Mouse (Mus musculus) MEL (cell line): ENCODE measurements around the gene Chst14. TPM values are rescaled to one million over a fixed set of nuclear protein-coding genes. Genes with fewer than 3 reads are reported as not detected.

Source experiments
- DNase-seq: peaks from one replicate; pipeline ENCODE4 v3.0.0; 2011; ENCODE audit warnings: low read depth, low spot score
- H3K27ac ChIP-seq: 2 replicates; pipeline ENCODE4 v1.5.1; 2012; ENCODE audit warnings: low read depth, mild to moderate bottlenecking, control low read depth, low read length, moderate library complexity; ENCODE audit not compliant: control insufficient read depth
- H3K27me3 ChIP-seq, 2 experiments: fragments of 150-350 bp in 1 of 2; sonication (generic) in 1 of 2; 2 replicates each; pipeline ENCODE4 v1.6.1; 2012; ENCODE audit warnings: low read length in 2 of 2, mild to moderate bottlenecking in 2 of 2, improper control_type of control experiment in 1 of 2, moderate library complexity in 1 of 2; ENCODE audit not compliant: insufficient read depth in 2 of 2, control insufficient read depth in 1 of 2
- H3K36me3 ChIP-seq, 2 experiments: 2 replicates each; pipeline ENCODE4 v1.6.1; 2012 to 2014; ENCODE audit warnings: low read length in 2 of 2, improper control_type of control experiment in 1 of 2, inconsistent platforms in 1 of 2, mild to moderate bottlenecking in 1 of 2; ENCODE audit not compliant: insufficient read depth in 2 of 2, control insufficient read depth in 1 of 2
- H3K4me1 ChIP-seq, 2 experiments: fragments of 150-350 bp in 1 of 2; sonication (generic) in 1 of 2; 2 replicates each; pipeline ENCODE4 v1.6.1; 2012; ENCODE audit warnings: low read length in 2 of 2, improper control_type of control experiment in 1 of 2, mild to moderate bottlenecking in 1 of 2; ENCODE audit not compliant: insufficient read depth in 2 of 2, control insufficient read depth in 1 of 2
- H3K4me3 ChIP-seq, 2 experiments: fragments of 150-350 bp in 1 of 2; sonication (generic) in 1 of 2; 2 replicates each; pipeline ENCODE4 v1.5.1; 2012; ENCODE audit warnings: low read depth in 2 of 2, low read length in 2 of 2, mild to moderate bottlenecking in 2 of 2, moderate library complexity in 2 of 2, control low read depth in 1 of 2, improper control_type of control experiment in 1 of 2; ENCODE audit not compliant: control insufficient read depth in 1 of 2, insufficient read depth in 1 of 2
- H3K79me2 ChIP-seq: 2 replicates; pipeline ENCODE4 v1.6.1; 2012; ENCODE audit warnings: mild to moderate bottlenecking, low read length, moderate library complexity; ENCODE audit not compliant: control insufficient read depth, poor library complexity, insufficient read depth
- H3K9ac ChIP-seq: 2 replicates; pipeline ENCODE4 v1.6.1; 2012; ENCODE audit warnings: low read depth, mild to moderate bottlenecking, control low read depth, low read length, moderate library complexity; ENCODE audit not compliant: control insufficient read depth, poor library complexity, severe bottlenecking
- H3K9me3 ChIP-seq: fragments of 150-350 bp; sonication (generic); replicated peaks from 2 replicates; pipeline ENCODE4 v1.6.1; 2012; ENCODE audit warnings: mild to moderate bottlenecking, low read length, improper control_type of control experiment, moderate library complexity; ENCODE audit not compliant: insufficient read depth
- BHLHE40 ChIP-seq: IDR thresholded peaks from 2 replicates; pipeline ENCODE4 v1.6.1; 2012; ENCODE audit warnings: low read depth, mild to moderate bottlenecking, inconsistent platforms, low read length, improper control_type of control experiment, borderline replicate concordance
- EP300 ChIP-seq, 2 experiments: IDR thresholded peaks; 2 replicates each; pipeline ENCODE4 v1.6.1; 2011; ENCODE audit warnings: improper control_type of control experiment in 2 of 2, low read length in 2 of 2, low read depth in 1 of 2, mild to moderate bottlenecking in 1 of 2
- ETS1 ChIP-seq: IDR thresholded peaks from 2 replicates; pipeline ENCODE4 v1.6.1; 2012; ENCODE audit warnings: low read depth, mild to moderate bottlenecking, inconsistent platforms, low read length, improper control_type of control experiment, moderate library complexity
- GABPA ChIP-seq: IDR thresholded peaks from 2 replicates; pipeline ENCODE4 v1.6.1; 2012; ENCODE audit warnings: low read depth, mild to moderate bottlenecking, inconsistent platforms, low read length, improper control_type of control experiment, moderate library complexity
- MAZ ChIP-seq: IDR thresholded peaks from 2 replicates; pipeline ENCODE4 v1.6.1; 2012; ENCODE audit warnings: low read depth, mild to moderate bottlenecking, inconsistent platforms, low read length, improper control_type of control experiment
- MXI1 ChIP-seq: IDR thresholded peaks from 2 replicates; pipeline ENCODE4 v1.6.1; 2011; ENCODE audit warnings: mild to moderate bottlenecking, low read depth, low read length, improper control_type of control experiment
- NELFE ChIP-seq: IDR thresholded peaks from 2 replicates; pipeline ENCODE4 v1.6.1; 2011; ENCODE audit warnings: low read depth, low read length, improper control_type of control experiment
- POLR2AphosphoS2 ChIP-seq: IDR thresholded peaks from 2 replicates; pipeline ENCODE4 v1.6.1; 2011; ENCODE audit warnings: low read length, improper control_type of control experiment
- SIN3A ChIP-seq: IDR thresholded peaks from 2 replicates; pipeline ENCODE4 v1.6.1; 2012; ENCODE audit warnings: low read length, improper control_type of control experiment, inconsistent platforms
- TAL1 ChIP-seq: IDR thresholded peaks from 2 replicates; pipeline ENCODE4 v1.6.1; 2012; ENCODE audit warnings: mild to moderate bottlenecking, inconsistent platforms, low read length, moderate library complexity, mixed read lengths
- TBP ChIP-seq: IDR thresholded peaks from 2 replicates; pipeline ENCODE4 v1.8.0; 2011; ENCODE audit warnings: low read depth, low read length, improper control_type of control experiment
- UBTF ChIP-seq: IDR thresholded peaks from 2 replicates; pipeline ENCODE4 v1.6.1; 2012; ENCODE audit warnings: low read depth, mild to moderate bottlenecking, inconsistent platforms, low read length, improper control_type of control experiment, moderate library complexity, borderline replicate concordance; ENCODE audit not compliant: insufficient read depth
- USF1 ChIP-seq: IDR thresholded peaks from 2 replicates; pipeline ENCODE4 v1.6.1; 2014; ENCODE audit warnings: low read depth, mild to moderate bottlenecking, inconsistent platforms, low read length, improper control_type of control experiment, moderate library complexity
- ZKSCAN1 ChIP-seq: IDR thresholded peaks from 2 replicates; pipeline ENCODE4 v1.6.1; 2012; ENCODE audit warnings: low read depth, mild to moderate bottlenecking, inconsistent platforms, low read length, improper control_type of control experiment, moderate library complexity
- polyA plus RNA-seq, 2 experiments: library from polyadenylated mRNA; stranded (reverse) in 1 of 2; unstranded in 1 of 2; fragments of >175 nt in 1 of 2; fragments of >200 nt in 1 of 2; gene quantifications; 2 replicates each; pipeline versions ENCODE4 v1.2.1 to v1.2.4; 2012; ENCODE audit warnings: low replicate concordance in 2 of 2, low read depth in 1 of 2; ENCODE audit not compliant: insufficient read length in 2 of 2, insufficient read depth in 1 of 2, missing spikeins in 1 of 2
- total RNA-seq: library from RNA; depleted of rRNA; stranded (reverse); fragments of 300-350 nt; gene quantifications from 2 replicates; pipeline ENCODE4 v1.2.3, GENCODE M21; 2012

The Chst14 gene
- total and polyA plus RNA-seq, 3 experiments = 2.2 to 5.0 TPM; not detected in 1

- H3K27me3 ChIP-seq = no peaks in the 10 kb centered on the region; a peak in 1 of 4 replicates
- H3K27ac ChIP-seq = peak within 1 kb of the TSS; percentile 21
- peaks cover 29% of the 10 kb centered on the region for H3K79me2 ChIP-seq
- peak; percentile 66 for DNase-seq
- peaks cover 0 to 17% of the 10 kb centered on the region in 2 experiments; a peak in 2 of 4 replicates for H3K36me3 ChIP-seq
- H3K9me3 ChIP-seq = no peaks in the 10 kb centered on the region
- TF ChIP-seq BHLHE40 (no peak), SIN3A (0 out of 2 replicates have a peak, but pooled peaks have one; percentile 27), UBTF (no peak), USF1 (no peak), ZKSCAN1 (peak; percentile 80), MXI1 (0 out of 2 replicates have a peak, but pooled peaks have one; percentile 36), MAZ (peak; percentile 38; the same call in 1 of the 2 replicates), POLR2AphosphoS2 (no peak), NELFE (no peak)
- peak within 1 kb of the TSS; percentile 86 for H3K9ac ChIP-seq
- peak within 1 kb of the TSS; percentile 45 to 73 for H3K4me3 ChIP-seq
- peaks cover 3 to 28% of the 10 kb centered on the region in 2 experiments for H3K4me1 ChIP-seq
These were observed 26.1 kb upstream of the Chst14 start, which contains the start of gene Bahd1 for GRCm38 (mm10) chr2:118899981-118900825. Gene Bahd1 (plus strand): TSS chr2:118900377.

DNA sequence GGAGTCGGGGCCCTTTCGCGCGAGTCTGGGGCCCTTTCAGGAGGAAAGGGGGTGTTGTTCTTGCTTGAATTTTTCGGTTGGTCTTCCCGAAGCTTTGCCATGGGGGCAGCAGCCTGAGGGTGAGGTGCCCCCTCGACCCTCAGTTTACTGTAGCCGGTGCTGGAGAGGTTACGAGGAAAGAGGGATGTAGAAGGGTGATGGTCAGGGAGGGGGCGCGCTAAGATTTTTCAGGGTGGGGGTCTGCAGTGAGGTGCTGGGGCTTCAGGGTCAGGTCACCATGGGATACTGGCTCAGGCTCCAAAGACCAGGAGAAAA lies 25.5 kb upstream of the Chst14 start:
- H3K27me3 ChIP-seq = no peaks in the 10 kb centered on the region; a peak in 1 of 4 replicates
- peak overlapping the region; percentile 45 to 73 for H3K4me3 ChIP-seq
- no peaks in the 10 kb centered on the region for H3K9me3 ChIP-seq

More for the DNA sequence above, 25.5 kb upstream of the Chst14 start:
- H3K27ac ChIP-seq = peak overlapping the region; percentile 21
- H3K9ac ChIP-seq = peak overlapping the region; percentile 86
- TF ChIP-seq ETS1 = no peak
- TF ChIP-seq TBP = no peak
- TF ChIP-seq POLR2AphosphoS2 = no peak
- TF ChIP-seq EP300 (IDR thresholded peaks at IDR 0.05; ENCODE audit: low read depth in 1 of 2, low read length in 2 of 2) = no peak
- no peak for TF ChIP-seq MXI1
- no peak for TF ChIP-seq TAL1
- TF ChIP-seq ZKSCAN1 = no peak
- TF ChIP-seq GABPA = no peak
- H3K79me2 ChIP-seq = peaks cover 29% of the 10 kb centered on the region
- peaks cover 0 to 22% of the 10 kb centered on the region in 2 experiments; a peak in 2 of 4 replicates for H3K36me3 ChIP-seq
- DNase-seq = peak; percentile 62
- H3K4me1 ChIP-seq = peaks cover 3 to 33% of the 10 kb centered on the region in 2 experiments
